Comparison of ENCODE assay signal across 9 mouse cellular contexts in genomic region chr9:65724471-65725290, GRCm38 (mm10). TPM values are rescaled to one million over a fixed set of nuclear protein-coding genes. Genes with fewer than 3 reads are reported as not detected.
DNase-seq lines count a peak whose midpoint lies in the region; ATAC-seq and TF ChIP-seq lines count a peak whose summit lies in the region.
"Had no signal": no experiment of that assay in that cellular context is flagged by ENCODE, and none has a peak within 500 bp of the region (broad histone marks: within the 10 kb centered on the region; RNA-seq: fewer than 3 reads in every experiment).

No protein-coding gene starts in this region.

- TF ChIP-seq CTCF in hindbrain, postnatal 0 days (IDR thresholded peaks at IDR 0.05; ENCODE audit: low read depth) = no peak
- no peak for TF ChIP-seq CTCF in midbrain, postnatal 0 days (IDR thresholded peaks at IDR 0.05)
- no peak for TF ChIP-seq CTCF in thymus, adult 2 months (IDR thresholded peaks at IDR 0.05; ENCODE audit: borderline replicate concordance, control insufficient read depth, extremely low read depth, insufficient read depth, low read length, poor library complexity)

- no peaks in the 10 kb centered on the region for H3K36me3 ChIP-seq in hindbrain, postnatal 0 days (ENCODE audit: insufficient read depth, low read length)
- no peaks in the 10 kb centered on the region for H3K36me3 ChIP-seq in midbrain, postnatal 0 days (ENCODE audit: insufficient read depth, low read length)
- H3K36me3 ChIP-seq in thymus, adult 2 months (ENCODE audit: control insufficient read depth, insufficient read depth, low read length) = no peaks in the 10 kb centered on the region

- TF ChIP-seq POLR2A in thymus, adult 2 months (IDR thresholded peaks at IDR 0.05; ENCODE audit: control insufficient read depth, extremely low read depth, insufficient read depth, low read length, poor library complexity) = no peak

- DNase-seq in right cerebral cortex, postnatal 4 days = peak; percentile 24
- no peak for DNase-seq in right cerebral cortex, postnatal 25 days
- DNase-seq in cerebellum, adult 9-11 months = peak; percentile 61
- DNase-seq in gastrocnemius, postnatal 14 days = peak; percentile 41
- DNase-seq in hindbrain, postnatal 0 days (ENCODE audit: low spot score) = peak; percentile 80
- DNase-seq in midbrain, postnatal 0 days (ENCODE audit: low spot score) = peak; percentile 78
- DNase-seq in thymus, adult 2 months = no peak
- DNase-seq in left cerebral cortex, adult 11 months (ENCODE audit: low spot score) = no peak

- H3K4me1 ChIP-seq in hindbrain, postnatal 0 days (ENCODE audit: insufficient read depth, low read length) = peaks cover 21% of the 10 kb centered on the region
- peaks cover 20% of the 10 kb centered on the region; the same call in 1 of the 2 replicates for H3K4me1 ChIP-seq in midbrain, postnatal 0 days (ENCODE audit: insufficient read depth, low read length)
- H3K4me1 ChIP-seq in thymus, adult 2 months (replicated peaks; ENCODE audit: control insufficient read depth, insufficient read depth, low read length) = no peaks in the 10 kb centered on the region

- peak; percentile 43 for ATAC-seq in hindbrain, postnatal 0 days
- ATAC-seq in midbrain, postnatal 0 days (ENCODE audit: low FRiP score) = no peak

- no peaks in the 10 kb centered on the region for H3K27me3 ChIP-seq in hindbrain, postnatal 0 days (ENCODE audit: insufficient read depth, low read length)
- no peaks in the 10 kb centered on the region for H3K27me3 ChIP-seq in midbrain, postnatal 0 days (ENCODE audit: insufficient read depth, low read length)
- no peaks in the 10 kb centered on the region for H3K27me3 ChIP-seq in thymus, adult 2 months (ENCODE audit: control insufficient read depth, insufficient read depth, low read length)
- H3K27me3 ChIP-seq: stomach, embryonic 15.5 days had no signal

- H3K4me2 ChIP-seq in hindbrain, postnatal 0 days (ENCODE audit: low read depth, low read length) = no peak overlapping the region
- H3K4me2 ChIP-seq in midbrain, postnatal 0 days (ENCODE audit: low read depth, low read length, poor library complexity, severe bottlenecking) = peak overlapping the region; percentile 9; the same call in 1 of the 2 replicates
- H3K4me2 ChIP-seq: stomach, embryonic 15.5 days had no signal

- intact Hi-C loops in gastrocnemius, postnatal 14 days (cut with DNase I; ENCODE audit: low total_unique reads) = no loop called here

- WGBS in hindbrain, postnatal 0 days = 11% methylated on average over 8 of the region's 8 CpGs
- 12% methylated on average over 8 of the region's 8 CpGs for WGBS in midbrain, postnatal 0 days
- 93% methylated on average over 8 of the region's 8 CpGs for WGBS in thymus, adult 2 months

- peak overlapping the region; percentile 78 for H3K27ac ChIP-seq in hindbrain, postnatal 0 days
- H3K27ac ChIP-seq in midbrain, postnatal 0 days (ENCODE audit: low read depth, low read length) = peak overlapping the region; percentile 70
- no peak overlapping the region for H3K27ac ChIP-seq in thymus, adult 2 months (ENCODE audit: control insufficient read depth, insufficient read depth, low read length)
- H3K27ac ChIP-seq: stomach, embryonic 15.5 days had no signal

- H3K4me3 ChIP-seq in hindbrain, postnatal 0 days (ENCODE audit: low read length) = no peak overlapping the region
- no peak overlapping the region for H3K4me3 ChIP-seq in midbrain, postnatal 0 days (ENCODE audit: low read depth, low read length)
- H3K4me3 ChIP-seq in thymus, adult 2 months (ENCODE audit: control insufficient read depth, insufficient read depth, low read length) = no peak overlapping the region
- H3K4me3 ChIP-seq: stomach, embryonic 15.5 days had no signal

- no peaks in the 10 kb centered on the region for H3K9me3 ChIP-seq in hindbrain, postnatal 0 days (ENCODE audit: low read length)
- H3K9me3 ChIP-seq in midbrain, postnatal 0 days (ENCODE audit: low read length) = no peaks in the 10 kb centered on the region
- H3K9me3 ChIP-seq: stomach, embryonic 15.5 days had no signal

- 0 out of 2 replicates have a peak overlapping the region, but pooled peaks have one; percentile 24 for H3K9ac ChIP-seq in hindbrain, postnatal 0 days (replicated peaks; ENCODE audit: low read length)
- H3K9ac ChIP-seq in midbrain, postnatal 0 days (replicated peaks; ENCODE audit: low read length, poor library complexity, severe bottlenecking) = no peak overlapping the region
- H3K9ac ChIP-seq: stomach, embryonic 15.5 days had no signal

RNA-seq across cellular contexts. Expression of gene Oaz2, which starts 56.9 kb away (rescaled TPM):
- 100 to 1,000 TPM; 258 to 262 TPM for total RNA-seq in gastrocnemius, postnatal 14 days (2021)
- 274 and 284 TPM in 2 replicates for total RNA-seq in hindbrain, postnatal 0 days (2014; rRNA removed)
- polyA plus RNA-seq in hindbrain, postnatal 0 days (2015; fragmentation: Nextera tagmentation; extraction: Ambion mirVana) = 365 and 387 TPM in 2 replicates
- 252 and 274 TPM in 2 replicates for total RNA-seq in midbrain, postnatal 0 days (2014; rRNA removed)
- 382 and 399 TPM in 2 replicates for polyA plus RNA-seq in midbrain, postnatal 0 days (2015; fragmentation: Nextera tagmentation; extraction: Ambion mirVana)
- 58.6 and 68.1 TPM in 2 replicates for polyA plus RNA-seq in thymus, adult 2 months (2012; rRNA removed)

Comparison
In these comparisons a context has a peak if more than half of its experiments do, and no peak if none do; other contexts are left out.
1. DNase-seq: peak in right cerebral cortex, postnatal 4 days (single experiment), cerebellum, adult 9-11 months (single experiment), gastrocnemius, postnatal 14 days (single experiment), hindbrain, postnatal 0 days (single experiment) and midbrain, postnatal 0 days (single experiment); none in right cerebral cortex, postnatal 25 days (single experiment), thymus, adult 2 months (single experiment) and left cerebral cortex, adult 11 months (single experiment).